Mouse (Mus musculus) heart, embryonic 14.5 days (tissue): ENCODE measurements around the gene Prkcb. TPM values are rescaled to one million over a fixed set of nuclear protein-coding genes. Genes with fewer than 3 reads are reported as not detected.

Experiments used
- ATAC-seq: fragments of 200-750 bp; cut with Nextera tagmentation; 2 replicates; pipeline ENCODE4 v1.8.0; 2017; ENCODE audit warnings: low read depth, moderate TSS enrichment; ENCODE audit not compliant: insufficient number of reproducible peaks, insufficient read depth, low FRiP score
- H3K27ac ChIP-seq, 2 experiments: fragments of 200-500 bp in 1 of 2; fragments of 300-500 bp in 1 of 2; sonication (generic) in 1 of 2; replicated peaks in 1 of 2; 2 replicates each; pipeline ENCODE4 v1.5.1; 2012 to 2014; ENCODE audit warnings: low read depth in 2 of 2, low read length in 2 of 2, control low read depth in 1 of 2, mild to moderate bottlenecking in 1 of 2, mixed read lengths in 1 of 2; ENCODE audit not compliant: control insufficient read depth in 1 of 2, insufficient read depth in 1 of 2
- H3K27me3 ChIP-seq: fragments of 300-500 bp; sonication (generic); 2 replicates; pipeline ENCODE4 v1.6.1; 2014; ENCODE audit warnings: mild to moderate bottlenecking, low read length, control low read depth; ENCODE audit not compliant: control insufficient read depth, insufficient read depth
- H3K36me3 ChIP-seq: fragments of 300-500 bp; sonication (generic); 2 replicates; pipeline ENCODE4 v1.6.1; 2014; ENCODE audit warnings: mild to moderate bottlenecking, control low read depth, low read length, mixed read lengths; ENCODE audit not compliant: control insufficient read depth, insufficient read depth
- H3K4me1 ChIP-seq, 2 experiments: fragments of 200-500 bp in 1 of 2; fragments of 300-500 bp in 1 of 2; sonication (generic) in 1 of 2; 2 replicates each; pipeline ENCODE4 v1.6.1; 2012 to 2014; ENCODE audit warnings: low read length in 2 of 2, control low read depth in 1 of 2, mixed read lengths in 1 of 2; ENCODE audit not compliant: control insufficient read depth in 2 of 2, insufficient read depth in 2 of 2
- H3K4me2 ChIP-seq: fragments of 300-500 bp; sonication (generic); 2 replicates; pipeline ENCODE4 v1.6.1; 2014; ENCODE audit warnings: mild to moderate bottlenecking, low read length
- H3K4me3 ChIP-seq, 2 experiments: fragments of 200-500 bp in 1 of 2; fragments of 300-500 bp in 1 of 2; sonication (generic) in 1 of 2; 2 replicates each; pipeline ENCODE4 v1.5.1; 2012 to 2014; ENCODE audit warnings: low read length in 2 of 2, mild to moderate bottlenecking in 2 of 2, control low read depth in 1 of 2, low read depth in 1 of 2, moderate library complexity in 1 of 2; ENCODE audit not compliant: control insufficient read depth in 1 of 2, insufficient read depth in 1 of 2
- H3K9ac ChIP-seq: fragments of 300-500 bp; sonication (generic); 2 replicates; pipeline ENCODE4 v1.6.1; 2014; ENCODE audit warnings: mild to moderate bottlenecking, low read length
- H3K9me3 ChIP-seq: fragments of 300-500 bp; sonication (generic); 2 replicates; pipeline ENCODE4 v1.6.1; 2016; ENCODE audit warnings: low read length, control low read depth; ENCODE audit not compliant: control insufficient read depth
- WGBS: fragments of 180-500 bp; shearing (Covaris S2); extraction: QIAGEN DNeasy Blood & Tissue Kit; methylation state at CpG from one replicate; pipeline ENCODE4 v1.1.7; 2014; 5-methylcytosine and 5-hydroxymethylcytosine counted together
- polyA plus RNA-seq: library from polyadenylated mRNA; unstranded; fragments of >200 nt; fragmentation: Nextera tagmentation; extraction: Ambion mirVana; gene quantifications from 2 replicates; pipeline ENCODE4 v1.2.1, GENCODE M21; 2014

Gene Prkcb
- polyA plus RNA-seq, 1 experiment from 2014 or later: 6.7 TPM

GRCm38 (mm10) chr7:122268983-122269486 is 19.5 kb upstream of the Prkcb start:
- WGBS: 81% methylated on average over 4 of the region's 4 CpGs
- no peaks in the 10 kb centered on the region for H3K4me1 ChIP-seq
- H3K27me3 ChIP-seq: no peaks in the 10 kb centered on the region
- H3K27ac ChIP-seq: no peak overlapping the region
- no peak for ATAC-seq
- H3K4me3 ChIP-seq: no peak overlapping the region
- no peaks in the 10 kb centered on the region for H3K36me3 ChIP-seq
- no peaks in the 10 kb centered on the region for H3K9me3 ChIP-seq
- no peak overlapping the region for H3K9ac ChIP-seq
- H3K4me2 ChIP-seq: no peak overlapping the region

DNA sequence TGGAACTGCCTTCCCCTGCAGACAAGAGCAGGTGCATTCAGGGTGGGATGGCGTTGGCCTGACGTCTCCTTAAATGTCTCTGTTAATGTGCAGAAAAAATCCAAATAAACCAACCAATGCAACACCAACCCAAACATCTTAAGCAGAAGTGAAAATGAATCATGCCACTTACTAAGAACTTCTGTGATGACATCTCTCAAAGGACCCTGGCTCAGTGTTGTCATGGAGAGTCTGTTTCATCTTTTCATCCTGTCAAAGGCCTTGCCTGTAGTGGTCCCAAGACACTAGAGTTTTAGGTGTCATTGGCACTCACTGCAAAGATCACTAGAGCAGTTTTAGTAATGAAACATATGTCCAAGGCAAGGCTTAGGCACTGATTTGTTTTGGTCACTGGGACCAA is 16.2 kb upstream of the Prkcb start:
- Histone ChIP-seq H3K9ac (no peak overlapping the region), H3K4me1 (no peaks in the 10 kb centered on the region), H3K36me3 (no peaks in the 10 kb centered on the region), H3K9me3 (no peaks in the 10 kb centered on the region), H3K27ac (no peak overlapping the region), H3K4me2 (no peak overlapping the region), H3K27me3 (no peaks in the 10 kb centered on the region; the same call in 1 of the 2 replicates), H3K4me3 (no peak overlapping the region)
- WGBS: 69% methylated on average over 2 of the region's 2 CpGs
- no peak for ATAC-seq

GRCm38 (mm10) chr7:122279580-122279979 is 9.0 kb upstream of the Prkcb start:
- ATAC-seq: no peak
- Histone ChIP-seq H3K4me3 (no peak overlapping the region), H3K27me3 (no peaks in the 10 kb centered on the region), H3K4me2 (no peak overlapping the region), H3K27ac (no peak overlapping the region), H3K4me1 (no peaks in the 10 kb centered on the region), H3K9me3 (no peaks in the 10 kb centered on the region), H3K9ac (no peak overlapping the region), H3K36me3 (no peaks in the 10 kb centered on the region)
- 80% methylated on average over 9 of the region's 9 CpGs for WGBS

DNA sequence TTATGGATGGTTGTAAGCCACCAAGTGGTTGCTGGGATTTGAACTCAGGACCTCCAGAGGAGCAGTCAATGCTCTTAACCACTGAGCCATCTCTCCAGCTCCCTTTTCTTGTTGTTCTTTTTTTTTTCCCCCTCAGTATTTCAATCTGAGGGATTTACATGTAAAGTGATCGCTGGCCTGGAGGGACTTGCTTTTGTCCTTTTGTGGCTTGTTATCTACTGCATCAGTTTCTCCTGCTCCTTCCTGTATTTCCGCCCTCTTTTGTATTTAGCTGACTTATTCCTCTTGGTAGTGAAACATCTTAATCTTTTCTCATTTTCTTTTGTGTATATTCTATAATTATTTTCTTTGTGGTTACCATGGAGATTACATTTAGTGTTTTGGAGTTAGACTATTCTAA is 8.2 kb upstream of the Prkcb start:
- Histone ChIP-seq H3K4me1 (no peaks in the 10 kb centered on the region), H3K27ac (no peak overlapping the region), H3K27me3 (no peaks in the 10 kb centered on the region), H3K4me2 (no peak overlapping the region), H3K9ac (no peak overlapping the region), H3K9me3 (no peaks in the 10 kb centered on the region), H3K4me3 (no peak overlapping the region), H3K36me3 (no peaks in the 10 kb centered on the region)
- no peak for ATAC-seq
- 63% methylated on average over 2 of the region's 2 CpGs for WGBS

DNA sequence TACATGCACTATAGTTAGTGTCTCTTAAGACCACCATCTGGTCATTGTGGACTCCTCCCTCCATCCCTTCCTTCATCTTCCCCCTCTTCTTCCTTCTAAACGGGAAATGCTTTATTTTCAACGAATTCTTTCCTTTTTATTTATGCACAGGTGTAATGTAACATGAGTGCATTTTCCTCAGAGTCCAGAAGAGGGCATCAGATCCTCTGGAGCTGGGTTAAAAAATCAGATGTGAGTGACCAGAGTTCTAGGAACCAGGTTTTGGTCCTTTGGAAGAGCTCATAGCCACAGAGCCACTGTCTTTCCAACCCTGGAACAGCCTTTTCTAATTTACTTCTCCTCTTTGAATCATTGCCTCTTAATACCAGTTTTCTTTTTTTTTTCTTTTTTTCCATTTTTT is 6.0 kb upstream of the Prkcb start:
- H3K9ac ChIP-seq: no peak overlapping the region
- peaks cover 5% of the 10 kb centered on the region; the same call in 1 of the 2 replicates for H3K27me3 ChIP-seq
- ATAC-seq: no peak
- H3K4me1 ChIP-seq: no peaks in the 10 kb centered on the region
- H3K36me3 ChIP-seq: no peaks in the 10 kb centered on the region
- H3K9me3 ChIP-seq: no peaks in the 10 kb centered on the region
- H3K4me2 ChIP-seq: no peak overlapping the region
- no peak overlapping the region for H3K4me3 ChIP-seq
- WGBS: 72% methylated on average over 2 of the region's 2 CpGs
- H3K27ac ChIP-seq: no peak overlapping the region

- Histone ChIP-seq H3K4me1 (peaks cover 4 to 13% of the 10 kb centered on the region in 2 experiments; a peak in 3 of 4 replicates), H3K36me3 (no peaks in the 10 kb centered on the region), H3K4me3 (no peak overlapping the region), H3K9me3 (no peaks in the 10 kb centered on the region), H3K9ac (no peak overlapping the region), H3K27ac (no peak overlapping the region), H3K4me2 (no peak overlapping the region), H3K27me3 (peaks cover 47% of the 10 kb centered on the region)
- no peak for ATAC-seq
- WGBS: 40% methylated on average over 1 of the region's 1 CpGs
Observed at GRCm38 (mm10) chr7:122287217-122287616, 1.3 kb upstream of the Prkcb start.

- Histone ChIP-seq H3K36me3 (no peaks in the 10 kb centered on the region), H3K27ac (no peak overlapping the region), H3K9ac (peak overlapping the region; percentile 60), H3K4me3 (peak overlapping the region; percentile 53 to 66), H3K9me3 (no peaks in the 10 kb centered on the region), H3K4me2 (peak overlapping the region; percentile 96), H3K4me1 (peaks cover 4 to 13% of the 10 kb centered on the region in 2 experiments; a peak in 3 of 4 replicates), H3K27me3 (peaks cover 47% of the 10 kb centered on the region)
- under 1% methylated on average over 64 of the region's 66 CpGs for WGBS
- peak; percentile 54 for ATAC-seq
Observed at GRCm38 (mm10) chr7:122289243-122290111, 926 bp downstream of the Prkcb start.
